Mouse (Mus musculus) adrenal gland (tissue): ENCODE results near the gene Plekha6.

Experiments used
- intact Hi-C: fragments of 180-260 bp; cut with DNase I; formaldehyde crosslinking; loops from one replicate; pipeline ENCODE4 v1.15.1; 2025

Gene Plekha6

GRCm38 (mm10) chr1:133237670-133238069 is 73.7 kb downstream of the Plekha6 start:
- intact Hi-C loops, result no loop called here

GRCm38 (mm10) chr1:133239121-133239812 is 75.3 kb downstream of the Plekha6 start:
- intact Hi-C loops, result no loop called here

DNA sequence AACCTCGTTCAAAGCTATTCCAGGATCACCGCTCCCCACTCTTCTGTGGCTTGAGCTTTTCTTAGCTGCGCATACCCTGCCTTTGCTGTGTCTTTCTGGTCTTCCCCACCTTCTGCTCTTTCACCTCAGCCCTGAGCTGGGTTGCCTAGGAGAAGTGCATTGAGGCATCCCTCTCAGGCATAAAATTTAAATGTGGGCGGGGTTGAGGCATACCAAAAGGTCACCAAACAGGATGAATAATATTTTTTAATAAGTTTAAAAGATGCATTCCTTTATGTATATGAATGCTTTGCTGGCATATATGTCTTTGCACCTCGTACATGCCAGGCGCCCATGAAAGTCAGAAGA is 75.8 kb downstream of the Plekha6 start:
- intact Hi-C loops, result no loop called here

DNA sequence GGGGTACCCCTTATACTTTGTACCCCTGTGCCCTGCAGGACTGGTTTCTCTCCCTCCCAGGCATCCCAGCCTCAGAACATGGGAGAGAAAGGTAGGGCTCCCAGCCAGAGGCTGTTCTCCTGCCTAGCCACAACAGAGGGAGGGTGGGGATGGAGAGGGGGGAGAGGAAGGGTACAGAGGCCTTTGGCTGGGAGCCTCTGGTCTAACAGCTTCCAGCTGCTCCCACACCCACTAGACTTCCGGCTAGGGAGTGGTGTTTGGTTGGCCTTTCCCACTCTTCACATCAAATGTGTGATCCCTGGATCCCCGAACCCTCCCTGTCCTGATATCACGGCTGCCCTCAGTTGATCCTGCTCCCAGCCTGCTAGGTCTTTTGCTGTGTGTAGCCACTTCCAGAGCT is 76.9 kb downstream of the Plekha6 start:
- intact Hi-C loops, result no loop called here

DNA sequence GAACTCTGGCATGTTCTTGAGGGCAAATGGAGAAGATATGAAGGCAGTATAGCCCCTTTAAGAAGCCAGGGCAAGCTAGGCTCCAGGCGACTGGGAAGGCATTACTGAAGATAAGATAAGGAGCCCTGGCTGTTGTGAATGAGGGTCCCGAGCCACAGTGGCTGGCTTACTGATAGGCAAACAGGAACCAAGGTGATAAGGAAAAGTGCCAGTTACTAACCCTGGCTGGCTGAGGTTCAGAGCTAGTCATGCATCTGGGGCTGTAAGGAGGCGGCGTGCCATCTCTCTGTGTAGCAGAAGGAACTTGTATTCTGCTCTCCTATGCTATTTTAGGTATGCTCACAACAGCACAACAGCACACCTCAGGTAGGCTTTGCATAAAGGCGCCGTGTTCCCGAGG is 80.7 kb downstream of the Plekha6 start:
- intact Hi-C loops, result no loop called here

DNA sequence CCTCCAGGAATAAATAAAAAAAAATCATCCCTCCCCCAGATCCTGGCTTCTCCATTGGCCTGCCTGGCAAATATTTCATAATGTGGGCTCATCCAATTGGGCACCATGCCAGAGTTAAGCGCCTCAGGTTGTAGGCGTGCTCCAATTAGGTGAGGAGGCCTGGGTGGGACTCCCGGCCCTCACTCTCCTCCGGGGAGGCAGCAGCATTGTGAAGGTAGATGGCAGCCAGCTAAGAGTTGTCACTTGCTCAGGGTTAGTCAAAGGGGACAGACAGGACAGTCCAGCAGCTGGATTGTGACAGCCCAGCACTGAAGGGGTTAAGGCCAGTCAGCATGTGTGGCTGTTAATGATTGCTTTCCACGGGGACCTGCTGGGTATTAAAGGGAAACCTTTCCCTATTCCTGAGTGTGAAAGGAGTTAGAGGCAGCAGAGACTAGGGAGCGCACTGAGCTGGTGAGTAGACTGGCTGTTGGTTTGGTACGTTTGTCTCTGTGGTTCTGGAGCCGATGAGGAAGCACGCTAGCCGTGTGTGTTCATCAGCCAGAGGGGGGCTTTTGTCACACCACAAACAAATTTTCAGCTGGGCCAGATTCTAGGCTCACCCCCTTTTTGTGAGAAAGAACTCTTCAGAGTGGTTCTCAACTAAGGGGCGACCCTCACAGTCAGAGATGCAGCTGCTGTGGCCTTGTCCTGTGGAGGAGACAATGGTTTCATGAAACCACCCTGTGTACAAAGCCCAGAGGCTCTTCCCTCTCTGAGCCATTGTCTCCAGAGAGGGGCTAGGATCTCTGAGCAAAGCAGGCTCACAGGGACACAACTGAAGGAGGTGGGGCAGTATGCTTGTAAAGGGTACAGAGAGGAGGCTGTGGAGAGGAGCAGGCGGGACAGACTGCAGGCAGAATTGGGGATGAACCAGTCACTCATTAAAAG is 81.9 kb downstream of the Plekha6 start:
- intact Hi-C loops, result no loop called here

DNA sequence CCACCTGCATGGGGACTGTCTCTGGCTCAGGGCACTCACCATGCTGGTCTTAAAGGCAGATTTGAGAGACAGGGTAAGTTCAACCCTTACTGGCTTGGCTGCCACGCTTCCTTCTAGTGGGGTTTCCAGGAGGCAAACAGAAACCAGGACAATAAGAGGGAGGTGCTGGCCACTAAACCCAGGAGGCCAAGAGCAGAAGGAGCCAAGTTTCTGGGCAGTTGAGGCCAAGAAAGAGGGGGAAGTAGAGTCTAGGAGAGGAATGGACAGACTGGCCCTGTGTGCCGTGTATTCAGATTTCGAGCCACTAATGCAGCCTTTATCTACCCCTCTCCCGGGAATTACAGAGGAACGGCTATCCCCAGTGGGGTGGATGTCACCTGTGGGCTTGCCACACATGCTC is 83.2 kb downstream of the Plekha6 start:
- intact Hi-C loops, result no loop called here

GRCm38 (mm10) chr1:133250761-133251160 is 86.8 kb downstream of the Plekha6 start:
- intact Hi-C loops, result no loop called here

GRCm38 (mm10) chr1:133251625-133252034 is 87.6 kb downstream of the Plekha6 start:
- intact Hi-C loops, result no loop called here

DNA sequence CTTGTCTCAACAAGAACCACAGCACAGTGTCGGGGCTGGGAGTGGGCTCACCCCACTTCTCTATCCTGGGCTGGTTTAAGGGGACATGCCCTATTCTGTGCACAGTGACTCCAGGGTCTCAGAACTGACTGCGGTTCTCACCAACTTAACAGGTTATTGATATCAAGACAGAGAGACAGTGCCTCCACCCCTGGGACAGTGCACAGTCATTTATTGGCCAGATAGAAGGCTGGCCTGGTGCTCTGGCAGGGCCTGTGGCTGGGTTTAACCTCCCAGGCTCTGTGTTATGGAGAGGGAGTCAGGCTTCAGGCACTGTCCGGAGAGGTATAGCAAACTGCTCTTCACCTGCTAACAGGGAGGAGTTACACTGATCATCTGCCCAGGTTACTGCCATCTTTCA is 88.2 kb downstream of the Plekha6 start:
- intact Hi-C loops, result no loop called here

- intact Hi-C loops, result no loop called here
These were observed 89.0 kb downstream of the Plekha6 start for GRCm38 (mm10) chr1:133252801-133253531.

DNA sequence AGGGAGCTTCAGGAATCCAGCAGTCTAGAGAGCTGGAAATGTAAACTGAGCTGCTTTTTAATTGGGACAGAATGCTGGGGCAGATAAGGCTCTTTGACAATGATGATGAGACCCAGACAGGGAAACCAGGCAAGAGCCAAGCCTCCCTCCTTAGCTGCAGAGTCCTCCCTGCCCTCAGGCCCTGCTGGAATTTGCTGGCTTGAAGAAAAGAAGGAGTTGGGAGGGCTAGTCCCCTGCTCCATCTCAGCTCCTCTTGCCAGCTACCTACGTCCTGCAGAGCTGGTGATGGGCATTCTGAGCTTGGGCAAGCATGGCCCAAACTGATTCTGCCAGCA is 89.5 kb downstream of the Plekha6 start:
- intact Hi-C loops, result no loop called here

DNA sequence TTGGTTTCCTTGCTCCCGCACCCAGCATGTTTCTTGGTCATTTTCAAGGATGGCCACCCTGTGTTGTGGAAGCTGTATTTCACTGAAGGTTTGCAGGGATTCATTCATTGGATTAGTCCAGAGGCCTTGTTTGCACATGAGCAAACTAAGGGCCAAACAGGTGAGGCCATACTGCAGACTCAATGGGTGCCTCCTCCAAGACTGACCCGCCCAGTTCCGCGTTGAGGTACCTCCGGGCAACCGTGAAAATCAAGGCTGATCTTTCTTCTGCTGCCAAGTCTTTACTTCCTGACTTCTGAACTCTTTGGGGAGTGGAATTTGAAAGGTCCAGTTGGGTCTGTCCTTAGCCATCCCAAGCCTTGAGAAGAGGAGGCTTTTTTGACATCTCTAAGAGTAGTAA is 90.2 kb downstream of the Plekha6 start:
- intact Hi-C loops, result no loop called here

DNA sequence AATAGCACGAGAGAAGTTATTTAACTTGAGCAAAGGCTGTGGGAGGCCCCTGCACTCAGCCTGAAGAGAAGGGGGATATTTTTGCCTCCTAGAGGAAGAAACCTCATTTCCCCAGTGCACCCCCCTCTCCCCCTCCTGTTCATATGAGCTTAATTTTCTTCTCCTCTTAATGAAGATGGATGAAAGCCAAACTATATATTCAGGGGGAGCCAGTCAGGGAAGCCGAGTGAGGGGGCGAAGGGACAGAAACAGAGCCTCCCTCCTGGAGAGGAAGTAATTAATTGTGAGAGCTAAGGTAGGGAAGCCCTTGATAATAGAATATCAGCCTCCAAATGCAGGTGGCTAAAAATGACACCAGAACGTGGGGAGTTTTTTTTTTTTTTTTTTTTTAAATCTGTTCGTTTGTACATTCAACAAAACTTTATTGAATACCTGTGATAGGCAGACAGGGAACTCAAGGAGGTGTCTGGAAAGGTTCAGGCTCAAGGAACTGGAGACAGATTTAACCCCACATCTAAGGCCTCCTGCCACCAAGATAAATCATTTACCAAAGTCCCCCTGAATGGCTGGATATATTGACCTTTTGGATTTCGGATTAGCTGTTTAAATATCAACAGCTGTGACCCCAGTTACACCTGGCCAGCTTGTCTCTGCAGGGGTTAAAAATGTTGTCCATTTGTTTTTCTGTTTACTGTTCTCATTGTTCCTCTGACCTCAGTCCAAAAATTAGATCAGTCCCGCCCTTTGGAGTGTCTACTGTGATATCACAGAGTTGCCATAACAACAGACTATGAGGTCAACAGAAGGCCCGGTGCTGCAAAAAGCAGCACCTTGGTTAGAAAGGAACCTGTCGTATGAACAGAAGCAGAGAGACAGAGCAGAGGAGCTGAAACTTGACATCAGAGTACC is 91.1 kb downstream of the Plekha6 start:
- intact Hi-C loops, result no loop called here

- intact Hi-C loops, result no loop called here
These were observed 91.8 kb downstream of the Plekha6 start for GRCm38 (mm10) chr1:133255776-133256175.

DNA sequence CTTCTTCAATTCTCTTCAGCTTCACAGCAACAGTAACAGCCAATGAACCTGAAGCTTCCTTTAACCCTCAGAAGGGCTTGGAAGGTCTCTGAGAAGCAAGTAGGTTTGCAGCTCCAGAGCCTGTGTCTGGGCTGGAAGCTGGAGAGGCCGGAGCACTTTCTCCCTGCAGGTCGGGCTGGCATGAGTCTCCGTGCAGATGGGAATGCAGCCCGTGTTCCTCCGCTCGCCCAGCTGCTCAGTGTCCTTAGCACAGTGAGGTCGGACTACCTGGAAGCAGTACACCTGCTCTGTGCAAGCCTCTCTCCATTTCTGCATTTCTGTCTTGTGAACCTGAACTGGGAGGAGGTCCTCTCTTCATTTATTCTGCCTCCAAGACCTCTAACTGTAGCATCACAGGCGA is 92.3 kb downstream of the Plekha6 start:
- intact Hi-C loops, result no loop called here

GRCm38 (mm10) chr1:133258694-133259093 is 94.7 kb downstream of the Plekha6 start:
- intact Hi-C loops, result no loop called here

DNA sequence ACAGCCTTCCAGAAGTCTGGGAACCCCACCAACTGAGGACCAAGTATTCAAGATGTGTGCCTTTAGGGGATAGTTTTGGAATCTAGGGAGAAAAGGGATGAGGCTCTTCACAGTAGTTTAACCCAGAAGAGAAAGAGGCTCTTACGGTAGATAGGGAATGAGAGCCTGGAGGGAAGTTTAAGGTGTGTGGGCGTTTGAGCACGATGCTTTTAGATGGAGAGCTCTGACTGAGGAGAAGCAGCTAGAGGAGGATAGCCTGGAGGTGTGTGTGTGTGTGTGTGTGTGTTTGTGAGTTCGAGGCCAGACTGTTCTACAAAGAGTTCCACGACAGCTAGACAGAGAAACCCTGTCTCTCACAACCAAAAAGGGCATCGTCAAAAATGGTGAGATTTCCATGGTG is 98.6 kb downstream of the Plekha6 start:
- intact Hi-C loops, result no loop called here

DNA sequence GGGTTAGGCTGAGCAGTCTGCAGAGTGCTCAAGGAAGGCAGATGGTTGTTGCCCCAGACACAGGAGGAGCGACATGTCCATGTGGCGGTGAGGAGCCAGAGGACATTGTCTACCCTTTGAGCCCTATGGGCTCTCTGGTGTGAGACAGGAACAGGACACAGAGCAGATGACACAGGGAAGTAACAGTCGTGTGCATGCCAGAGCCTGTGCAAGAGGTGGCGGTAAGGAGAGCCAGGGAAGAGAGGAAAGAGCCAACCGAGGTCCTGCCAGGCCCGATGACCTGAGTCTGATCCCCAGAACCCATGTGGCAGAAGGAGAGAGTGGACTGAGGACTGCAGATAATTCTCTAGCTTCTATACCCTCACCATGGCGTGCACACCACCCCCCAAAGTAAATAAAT is 99.1 kb downstream of the Plekha6 start:
- intact Hi-C loops, result no loop called here

GRCm38 (mm10) chr1:133264367-133264766 is 100.4 kb downstream of the Plekha6 start:
- intact Hi-C loops, result no loop called here

DNA sequence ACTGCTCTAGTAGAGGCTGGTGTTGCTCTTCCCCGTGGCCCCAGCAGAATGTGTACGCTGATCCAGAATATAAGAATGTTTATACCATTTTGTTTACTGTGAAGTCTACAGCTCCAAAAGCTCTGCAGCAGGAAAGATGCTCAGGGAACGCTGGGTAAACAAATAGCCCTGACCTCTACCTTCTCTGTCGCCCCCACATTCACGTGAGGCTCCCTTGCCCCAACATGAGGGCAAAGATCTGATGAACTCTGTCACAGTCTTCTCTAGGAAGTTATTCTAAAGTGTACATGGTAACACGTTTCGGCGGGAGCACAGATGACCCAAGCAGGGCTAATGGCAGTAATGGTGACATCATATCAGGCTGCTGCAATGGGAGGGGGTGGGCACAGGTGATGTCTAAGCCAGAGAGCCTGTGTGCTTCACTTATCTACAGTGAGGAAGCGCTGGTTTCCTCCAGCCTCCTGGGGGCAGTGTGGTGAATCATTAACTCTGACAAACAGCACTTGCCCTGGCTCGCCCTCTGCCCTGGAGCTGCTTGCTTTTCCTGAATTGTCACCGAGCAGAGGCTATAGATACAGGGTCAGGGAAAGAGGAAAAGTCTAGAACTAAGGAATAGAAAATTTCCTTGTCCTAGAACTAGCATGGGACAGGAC is 101.2 kb downstream of the Plekha6 start:
- intact Hi-C loops, result no loop called here
